Mouse (Mus musculus) limb, embryonic 10.5 days (tissue): ENCODE measurements around the gene Psmd12. TPM values are rescaled to one million over a fixed set of nuclear protein-coding genes. Genes with fewer than 3 reads are reported as not detected.
"Not testable (repeated sequence)": the region's sequence is repeated elsewhere in the genome, so short reads cannot be mapped to it uniquely, and the experiment has no call there.

ENCODE experiments used
- DNase-seq: peaks from one replicate; pipeline ENCODE4 v3.0.0-alpha.2; 2017; ENCODE audit warnings: low spot score
- H3K27ac ChIP-seq: fragments of 300-500 bp; sonication (generic); 2 replicates; pipeline ENCODE4 v1.5.1; 2016; ENCODE audit warnings: mild to moderate bottlenecking
- H3K27me3 ChIP-seq: fragments of 300-500 bp; sonication (generic); 2 replicates; pipeline ENCODE4 v1.6.1; 2016; ENCODE audit warnings: low read depth, mild to moderate bottlenecking; ENCODE audit not compliant: poor library complexity, severe bottlenecking
- H3K36me3 ChIP-seq: fragments of 300-500 bp; sonication (generic); 2 replicates; pipeline ENCODE4 v1.6.1; 2016; ENCODE audit warnings: mild to moderate bottlenecking, moderate library complexity
- H3K4me1 ChIP-seq: fragments of 300-500 bp; sonication (generic); 2 replicates; pipeline ENCODE4 v1.6.1; 2016
- H3K4me3 ChIP-seq: fragments of 300-500 bp; sonication (generic); 2 replicates; pipeline ENCODE4 v1.5.1; 2016; ENCODE audit warnings: mild to moderate bottlenecking, moderate library complexity
- H3K9me3 ChIP-seq: fragments of 300-500 bp; sonication (generic); replicated peaks from 2 replicates; pipeline ENCODE4 v1.6.1; 2016; ENCODE audit warnings: mild to moderate bottlenecking
- WGBS: fragments of 180-500 bp; shearing (Covaris S2); methylation state at CpG from one replicate; pipeline ENCODE4 v1.1.7; 2016; 5-methylcytosine and 5-hydroxymethylcytosine counted together
- polyA plus RNA-seq: library from polyadenylated mRNA; unstranded; fragments of >200 nt; fragmentation: Nextera tagmentation; extraction: Ambion mirVana; gene quantifications from 2 replicates; pipeline ENCODE4 v1.2.1, GENCODE M21; 2016

The Psmd12 gene
- polyA plus RNA-seq, 1 experiment from 2014 or later, result 229 TPM

DNA sequence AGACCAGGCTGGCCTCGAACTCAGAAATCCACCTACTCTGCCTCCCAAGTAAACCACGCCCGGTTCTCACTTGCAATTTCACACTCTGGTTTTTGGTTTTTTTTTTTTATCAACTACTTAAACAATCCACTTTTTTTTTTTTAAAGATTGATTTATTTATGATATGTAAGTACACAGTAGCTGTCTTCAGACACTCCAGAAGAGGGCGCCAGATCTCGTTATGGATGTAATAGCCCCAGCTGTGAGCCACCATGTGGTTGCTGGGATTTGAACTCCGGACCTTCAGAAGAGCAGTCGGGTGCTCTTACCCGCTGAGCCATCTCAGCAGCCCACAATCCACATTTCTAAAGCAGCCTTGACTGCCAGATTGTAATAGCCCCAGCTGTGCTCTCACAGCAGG lies 23.5 kb downstream of the Psmd12 start:
- H3K9me3 ChIP-seq, result no peaks in the 10 kb centered on the region
- WGBS, result 86% methylated on average over 8 of the region's 8 CpGs
- no peak overlapping the region for H3K27ac ChIP-seq
- DNase-seq, result no peak
- H3K4me3 ChIP-seq, result no peak overlapping the region
- H3K4me1 ChIP-seq, result no peaks in the 10 kb centered on the region
- H3K36me3 ChIP-seq, result peaks cover 41% of the 10 kb centered on the region
- H3K27me3 ChIP-seq, result no peaks in the 10 kb centered on the region

- not testable (repeated sequence) for H3K27me3 ChIP-seq, DNase-seq, H3K9me3 ChIP-seq, H3K4me3 ChIP-seq, H3K27ac ChIP-seq, H3K4me1 ChIP-seq
- WGBS, result 89% methylated on average over 3 of the region's 4 CpGs
- H3K36me3 ChIP-seq, result peaks cover 26% of the 10 kb centered on the region
Measured at GRCm38 (mm10) chr11:107504364-107504763, 25.1 kb downstream of the Psmd12 start.

- Histone ChIP-seq H3K27ac (no peak overlapping the region), H3K9me3 (no peaks in the 10 kb centered on the region), H3K27me3 (no peaks in the 10 kb centered on the region), H3K4me3 (no peak overlapping the region), H3K4me1 (peaks cover 19% of the 10 kb centered on the region), H3K36me3 (peaks cover 10% of the 10 kb centered on the region)
- no peak for DNase-seq
- 82% methylated on average over 1 of the region's 1 CpGs for WGBS
Measured at GRCm38 (mm10) chr11:107506260-107506659, 27.0 kb downstream of the Psmd12 start.

GRCm38 (mm10) chr11:107509631-107510338 lies 30.5 kb downstream of the Psmd12 start:
- no peaks in the 10 kb centered on the region for H3K27me3 ChIP-seq
- DNase-seq, result peak; percentile 40
- H3K27ac ChIP-seq, result no peak overlapping the region
- peak overlapping the region; percentile 15; the same call in 1 of the 2 replicates for H3K4me3 ChIP-seq
- peaks cover 3% of the 10 kb centered on the region for H3K36me3 ChIP-seq
- WGBS, result 27% methylated on average over 11 of the region's 11 CpGs
- H3K9me3 ChIP-seq, result no peaks in the 10 kb centered on the region
- peaks cover 19% of the 10 kb centered on the region for H3K4me1 ChIP-seq

GRCm38 (mm10) chr11:107510362-107511269 lies 31.3 kb downstream of the Psmd12 start:
- 5% methylated on average over 18 of the region's 18 CpGs for WGBS
- Histone ChIP-seq H3K27me3 (no peaks in the 10 kb centered on the region), H3K36me3 (no peaks in the 10 kb centered on the region), H3K27ac (peak overlapping the region; percentile 39; the same call in 1 of the 2 replicates), H3K4me1 (peaks cover 19% of the 10 kb centered on the region), H3K4me3 (peak overlapping the region; percentile 26), H3K9me3 (no peaks in the 10 kb centered on the region)
- peak; percentile 67 for DNase-seq

DNA sequence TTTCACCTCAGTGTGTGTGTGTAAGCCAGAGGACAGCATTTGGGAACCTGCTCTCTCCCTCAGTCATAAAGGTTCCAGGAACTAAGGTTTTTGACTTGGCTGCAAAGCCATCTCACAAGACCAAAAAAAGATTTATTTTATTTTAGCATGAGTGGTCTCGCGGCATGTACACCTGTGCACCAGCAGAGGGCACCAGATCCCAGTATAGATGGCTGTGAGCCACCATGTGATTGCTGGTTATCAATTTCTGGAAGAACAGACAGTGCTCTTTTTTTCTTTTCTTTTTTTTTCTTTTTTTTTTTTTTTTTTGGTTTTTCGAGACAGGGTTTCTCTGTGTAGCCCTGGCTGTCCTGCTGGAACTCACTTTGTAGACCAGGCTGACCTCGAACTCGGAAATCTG lies 32.7 kb downstream of the Psmd12 start:
- not testable (repeated sequence) for H3K27me3 ChIP-seq, H3K36me3 ChIP-seq
- 50% methylated on average over 5 of the region's 5 CpGs for WGBS

DNA sequence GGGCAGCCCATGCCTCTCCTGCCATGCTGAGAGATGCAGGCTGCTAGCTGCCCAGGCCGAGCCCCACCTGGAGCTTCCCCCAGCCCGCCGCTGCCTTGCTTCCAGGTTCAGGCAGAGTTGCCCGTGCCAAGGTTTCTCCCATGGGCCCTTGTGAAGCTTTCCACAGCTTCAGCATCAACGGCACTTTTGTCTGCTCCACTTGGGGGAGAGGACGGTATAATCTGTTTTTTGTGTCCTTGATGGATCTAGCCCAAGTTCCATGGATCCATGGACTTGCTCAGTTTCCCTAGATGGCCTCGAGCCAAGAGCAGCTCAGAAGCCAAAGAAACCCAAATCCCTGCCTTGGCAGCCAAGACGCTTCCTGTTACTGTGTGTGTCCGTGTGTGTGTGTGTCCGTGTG lies 33.8 kb downstream of the Psmd12 start:
- WGBS, result 90% methylated on average over 10 of the region's 10 CpGs
- DNase-seq, result no peak
- Histone ChIP-seq H3K4me3 (no peak overlapping the region), H3K4me1 (peaks cover 19% of the 10 kb centered on the region), H3K36me3 (no peaks in the 10 kb centered on the region), H3K27me3 (no peaks in the 10 kb centered on the region), H3K27ac (no peak overlapping the region), H3K9me3 (no peaks in the 10 kb centered on the region)

More for the DNA sequence above, 32.7 kb downstream of the Psmd12 start:
- H3K27ac ChIP-seq, H3K9me3 ChIP-seq, H3K4me3 ChIP-seq: not testable (repeated sequence)
- DNase-seq, result peak; percentile 77
- H3K4me1 ChIP-seq, result peaks cover 19% of the 10 kb centered on the region

DNA sequence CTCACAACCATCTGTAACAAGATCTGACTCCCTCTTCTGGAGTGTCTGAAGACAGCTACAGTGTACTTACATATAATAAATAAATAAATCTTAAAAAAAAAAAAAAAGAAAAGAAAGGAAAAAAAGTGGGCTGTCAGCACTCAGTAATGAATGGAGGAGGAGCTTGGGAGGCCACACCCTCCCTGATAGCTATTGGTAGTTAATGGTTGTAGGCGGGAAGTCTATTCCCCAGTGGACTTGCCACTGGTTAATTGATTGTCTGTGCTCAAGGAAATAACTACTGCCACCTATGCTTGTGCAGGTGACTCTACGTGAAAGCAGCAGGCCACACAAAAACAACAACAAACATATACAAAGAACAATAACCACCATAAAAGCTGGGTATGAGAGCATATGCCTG lies 37.1 kb downstream of the Psmd12 start:
- no peaks in the 10 kb centered on the region for H3K9me3 ChIP-seq
- no peaks in the 10 kb centered on the region for H3K27me3 ChIP-seq
- no peak for DNase-seq
- no peaks in the 10 kb centered on the region for H3K36me3 ChIP-seq
- no peaks in the 10 kb centered on the region for H3K4me1 ChIP-seq
- 99% methylated on average over 2 of the region's 2 CpGs for WGBS
- no peak overlapping the region for H3K4me3 ChIP-seq
- no peak overlapping the region for H3K27ac ChIP-seq

GRCm38 (mm10) chr11:107518645-107519429 lies 39.6 kb downstream of the Psmd12 start:
- Histone ChIP-seq H3K27me3 (no peaks in the 10 kb centered on the region), H3K36me3 (no peaks in the 10 kb centered on the region), H3K4me3 (no peak overlapping the region), H3K9me3 (no peaks in the 10 kb centered on the region), H3K4me1 (no peaks in the 10 kb centered on the region), H3K27ac (no peak overlapping the region)
- DNase-seq, result no peak
- 83% methylated on average over 5 of the region's 5 CpGs for WGBS

DNA sequence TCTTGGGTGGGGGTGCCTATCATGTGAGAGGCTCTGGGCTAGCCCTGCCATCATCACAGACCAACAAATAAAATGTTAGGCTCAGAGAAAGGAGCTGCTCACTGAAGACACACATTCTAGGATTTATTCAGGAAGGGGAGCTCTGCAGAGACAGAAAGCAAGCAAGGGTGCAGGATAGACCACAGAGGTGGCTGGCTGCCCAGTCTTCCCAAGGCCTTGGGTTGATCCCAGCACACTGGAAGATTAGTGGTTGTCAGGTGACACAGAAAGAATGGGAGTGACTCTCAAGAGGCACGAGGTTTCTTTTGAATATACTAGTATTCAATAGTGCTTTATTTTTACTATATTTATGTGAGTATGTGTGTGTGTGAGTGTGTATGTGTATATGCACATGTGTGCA lies 41.9 kb downstream of the Psmd12 start:
- Histone ChIP-seq H3K36me3 (no peaks in the 10 kb centered on the region), H3K4me1 (no peaks in the 10 kb centered on the region), H3K27ac (no peak overlapping the region), H3K4me3 (no peak overlapping the region), H3K27me3 (no peaks in the 10 kb centered on the region), H3K9me3 (no peaks in the 10 kb centered on the region)
- whole genome bisulfite sequencing, result 77% methylated on average over 1 of the region's 1 CpGs
- DNase-seq, result no peak

GRCm38 (mm10) chr11:107524966-107525365 lies 45.7 kb downstream of the Psmd12 start:
- Histone ChIP-seq H3K27me3 (no peaks in the 10 kb centered on the region), H3K9me3 (no peaks in the 10 kb centered on the region), H3K36me3 (no peaks in the 10 kb centered on the region), H3K4me1 (peaks cover 7% of the 10 kb centered on the region), H3K27ac (no peak overlapping the region), H3K4me3 (no peak overlapping the region)
- DNase-seq, result no peak
- 68% methylated on average over 1 of the region's 1 CpGs for WGBS

- H3K4me3 ChIP-seq, result no peak overlapping the region
- H3K27me3 ChIP-seq, result no peaks in the 10 kb centered on the region
- H3K4me1 ChIP-seq, result peaks cover 7% of the 10 kb centered on the region
- H3K9me3 ChIP-seq, result no peaks in the 10 kb centered on the region
- no peak for DNase-seq
- WGBS, result 47% methylated on average over 3 of the region's 3 CpGs
- no peak overlapping the region for H3K27ac ChIP-seq
- H3K36me3 ChIP-seq, result no peaks in the 10 kb centered on the region
Measured at GRCm38 (mm10) chr11:107527632-107528031, 48.3 kb downstream of the Psmd12 start.
